Mouse (Mus musculus): Measurements from ENCODE around the gene Tmem43.

The Tmem43 gene

GRCm38 (mm10) chr6:91488496-91489212 lies 15.2 kb downstream of the Tmem43 start:
- DNase-seq (ENCODE audit: low spot score in 2 of 2) = peak; percentile 50 to 55

GRCm38 (mm10) chr6:91489872-91490271 lies 16.4 kb downstream of the Tmem43 start:
- peak; percentile 61 to 73 for DNase-seq (ENCODE audit: low spot score in 2 of 2)

- no peak for DNase-seq (ENCODE audit: low spot score in 2 of 2)
These were observed 17.5 kb downstream of the Tmem43 start for GRCm38 (mm10) chr6:91491004-91491403.

GRCm38 (mm10) chr6:91493053-91493452 lies 19.6 kb downstream of the Tmem43 start:
- DNase-seq (ENCODE audit: low spot score in 2 of 2) = no peak

- no peak for DNase-seq (ENCODE audit: low spot score in 2 of 2)
These were observed 21.0 kb downstream of the Tmem43 start for GRCm38 (mm10) chr6:91494526-91494925.

GRCm38 (mm10) chr6:91503302-91503701 lies 29.8 kb downstream of the Tmem43 start:
- no peak for DNase-seq (ENCODE audit: low spot score in 2 of 2)

GRCm38 (mm10) chr6:91506036-91506435 lies 32.5 kb downstream of the Tmem43 start:
- no peak for DNase-seq (ENCODE audit: low spot score in 2 of 2)

GRCm38 (mm10) chr6:91508041-91508440 lies 34.5 kb downstream of the Tmem43 start:
- no peak for DNase-seq (ENCODE audit: low spot score in 2 of 2)

- peak; percentile 44 to 60 for DNase-seq (ENCODE audit: low spot score in 2 of 2)
These were observed 35.8 kb downstream of the Tmem43 start for GRCm38 (mm10) chr6:91509326-91509725.

GRCm38 (mm10) chr6:91510211-91510610 lies 36.7 kb downstream of the Tmem43 start:
- DNase-seq (ENCODE audit: low spot score in 2 of 2) = no peak

GRCm38 (mm10) chr6:91514135-91514534 lies 40.6 kb downstream of the Tmem43 start:
- DNase-seq (ENCODE audit: low spot score in 2 of 2) = no peak

GRCm38 (mm10) chr6:91514737-91515362 lies 41.3 kb downstream of the Tmem43 start:
- DNase-seq (ENCODE audit: low spot score in 2 of 2) = peak in 1 of 2 experiments; percentile 6

GRCm38 (mm10) chr6:91515545-91516449 lies 42.3 kb downstream of the Tmem43 start, which contains the start of the genes Xpc and Lsm3:
TSS of gene Xpc (minus strand) at chr6:91515888.
TSS of gene Lsm3 (plus strand) at chr6:91515928.
- DNase-seq (ENCODE audit: low spot score in 2 of 2) = peak; percentile 98 to 99

- peak; percentile 51 to 72 for DNase-seq (ENCODE audit: low spot score in 2 of 2)
These were observed 45.0 kb downstream of the Tmem43 start for GRCm38 (mm10) chr6:91518454-91519020.

- DNase-seq (ENCODE audit: low spot score in 2 of 2) = no peak
These were observed 49.3 kb downstream of the Tmem43 start for GRCm38 (mm10) chr6:91522816-91523215.

- DNase-seq (ENCODE audit: low spot score in 2 of 2) = no peak
These were observed 52.0 kb downstream of the Tmem43 start for GRCm38 (mm10) chr6:91525544-91525943.

GRCm38 (mm10) chr6:91527227-91527860 lies 53.8 kb downstream of the Tmem43 start:
- DNase-seq (ENCODE audit: low spot score in 2 of 2) = peak in 1 of 2 experiments; percentile 48

GRCm38 (mm10) chr6:91528265-91528664 lies 54.8 kb downstream of the Tmem43 start:
- no peak for DNase-seq (ENCODE audit: low spot score in 2 of 2)

GRCm38 (mm10) chr6:91530673-91531072 lies 57.2 kb downstream of the Tmem43 start:
- DNase-seq (ENCODE audit: low spot score in 2 of 2) = no peak

- DNase-seq (ENCODE audit: low spot score in 2 of 2) = no peak
These were observed 57.8 kb downstream of the Tmem43 start for GRCm38 (mm10) chr6:91531276-91531675.

GRCm38 (mm10) chr6:91532661-91533060 lies 59.2 kb downstream of the Tmem43 start:
- DNase-seq (ENCODE audit: low spot score in 2 of 2) = no peak
